Mouse (Mus musculus) brain, embryonic 14.5 days (tissue): Measurements from ENCODE around the gene Atxn1.

Experiments used
- CTCF ChIP-seq: fragments of 200-500 bp; IDR thresholded peaks from 2 replicates; pipeline ENCODE4 v1.5.1; 2012; ENCODE audit warnings: inconsistent platforms, mild to moderate bottlenecking, moderate library complexity, borderline replicate concordance; ENCODE audit not compliant: insufficient read depth, insufficient read length; ENCODE audit errors: extremely low read depth
- POLR2A ChIP-seq: fragments of 200-500 bp; IDR thresholded peaks from 2 replicates; pipeline ENCODE4 v1.6.1; 2012; ENCODE audit warnings: mild to moderate bottlenecking, inconsistent platforms, borderline replicate concordance; ENCODE audit not compliant: poor library complexity, insufficient read depth, insufficient read length, severe bottlenecking; ENCODE audit errors: extremely low read depth

GRCm38 (mm10) chr13:45710041-45710440 is 254.8 kb downstream of the Atxn1 start:
- TF ChIP-seq CTCF (no peak), POLR2A (no peak)
